Mouse (Mus musculus) forebrain, embryonic 16.5 days (tissue): ENCODE data around the gene Nup107. TPM values are rescaled to one million over a fixed set of nuclear protein-coding genes. Genes with fewer than 3 reads are reported as not detected.
"Not testable (repeated sequence)": the region's sequence is repeated elsewhere in the genome, so short reads cannot be mapped to it uniquely, and the experiment has no call there.

ENCODE experiments used
- ATAC-seq: fragments of 200-750 bp; cut with Nextera tagmentation; 2 replicates; pipeline ENCODE4 v1.8.0; 2017; ENCODE audit warnings: mild to moderate bottlenecking, moderate library complexity
- H3K27ac ChIP-seq: fragments of 300-500 bp; sonication (generic); 2 replicates; pipeline ENCODE4 v1.5.1; 2014; ENCODE audit warnings: low read length, control low read depth
- H3K27me3 ChIP-seq: fragments of 300-500 bp; sonication (generic); replicated peaks from 2 replicates; pipeline ENCODE4 v1.6.1; 2014; ENCODE audit warnings: low read length; ENCODE audit not compliant: control insufficient read depth, insufficient read depth
- H3K36me3 ChIP-seq: fragments of 300-500 bp; sonication (generic); 2 replicates; pipeline ENCODE4 v1.6.1; 2014; ENCODE audit not compliant: control insufficient read depth, insufficient read depth
- H3K4me1 ChIP-seq: fragments of 300-500 bp; sonication (generic); replicated peaks from 2 replicates; pipeline ENCODE4 v1.6.1; 2014; ENCODE audit warnings: low read length; ENCODE audit not compliant: control insufficient read depth, insufficient read depth
- H3K4me2 ChIP-seq: fragments of 300-500 bp; sonication (generic); 2 replicates; pipeline ENCODE4 v1.6.1; 2014; ENCODE audit warnings: mild to moderate bottlenecking, low read length, control low read depth
- H3K4me3 ChIP-seq: fragments of 300-500 bp; sonication (generic); replicated peaks from 2 replicates; pipeline ENCODE4 v1.5.1; 2014; ENCODE audit warnings: mild to moderate bottlenecking, low read length, control low read depth
- H3K9ac ChIP-seq: fragments of 300-500 bp; sonication (generic); replicated peaks from 2 replicates; pipeline ENCODE4 v1.6.1; 2014; ENCODE audit warnings: low read depth, low read length, control low read depth
- H3K9me3 ChIP-seq: fragments of 300-500 bp; sonication (generic); 2 replicates; pipeline ENCODE4 v1.6.1; 2016; ENCODE audit warnings: low read length; ENCODE audit not compliant: control insufficient read depth
- WGBS: fragments of 180-500 bp; shearing (Covaris S2); extraction: QIAGEN DNeasy Blood & Tissue Kit; methylation state at CpG from one replicate; pipeline ENCODE4 v1.1.7; 2014; 5-methylcytosine and 5-hydroxymethylcytosine counted together
- polyA plus RNA-seq: library from polyadenylated mRNA; unstranded; fragments of >200 nt; fragmentation: Nextera tagmentation; extraction: Ambion mirVana; gene quantifications from 2 replicates; pipeline ENCODE4 v1.2.1, GENCODE M21; 2015

The Nup107 gene
- polyA plus RNA-seq, 1 experiment from 2014 or later = 57.9 TPM

GRCm38 (mm10) chr10:117737075-117737474, 55.4 kb downstream of the Nup107 start:
- Histone ChIP-seq H3K9me3 (no peaks in the 10 kb centered on the region), H3K27ac (no peak overlapping the region), H3K9ac (no peak overlapping the region), H3K36me3 (peaks cover 20% of the 10 kb centered on the region), H3K4me1 (no peaks in the 10 kb centered on the region), H3K4me2 (no peak overlapping the region), H3K27me3 (no peaks in the 10 kb centered on the region), H3K4me3 (no peak overlapping the region)
- ATAC-seq = no peak
- WGBS = 89% methylated on average over 4 of the region's 4 CpGs

GRCm38 (mm10) chr10:117736573-117736972, 55.9 kb downstream of the Nup107 start:
- Histone ChIP-seq H3K27ac (no peak overlapping the region), H3K27me3 (no peaks in the 10 kb centered on the region), H3K9ac (no peak overlapping the region), H3K4me1 (no peaks in the 10 kb centered on the region), H3K4me2 (no peak overlapping the region), H3K36me3 (peaks cover 20% of the 10 kb centered on the region), H3K4me3 (no peak overlapping the region), H3K9me3 (no peaks in the 10 kb centered on the region)
- WGBS = 95% methylated on average over 5 of the region's 5 CpGs
- no peak for ATAC-seq

GRCm38 (mm10) chr10:117735396-117735795, 57.1 kb downstream of the Nup107 start:
- peaks cover 20% of the 10 kb centered on the region for H3K36me3 ChIP-seq
- not testable (repeated sequence) for H3K4me3 ChIP-seq, H3K27ac ChIP-seq, H3K4me2 ChIP-seq, H3K4me1 ChIP-seq, H3K9me3 ChIP-seq, ATAC-seq, H3K9ac ChIP-seq, H3K27me3 ChIP-seq
- WGBS = 91% methylated on average over 11 of the region's 12 CpGs

- H3K36me3 ChIP-seq = peaks cover 13% of the 10 kb centered on the region; the same call in 1 of the 2 replicates
- not testable (repeated sequence) for ATAC-seq, H3K9me3 ChIP-seq, H3K27ac ChIP-seq, H3K4me1 ChIP-seq, H3K27me3 ChIP-seq, H3K4me2 ChIP-seq, H3K4me3 ChIP-seq, H3K9ac ChIP-seq
- WGBS = 84% methylated on average over 9 of the region's 10 CpGs
These were observed 58.2 kb downstream of the Nup107 start for GRCm38 (mm10) chr10:117734104-117734852.

GRCm38 (mm10) chr10:117733626-117734025, 58.9 kb downstream of the Nup107 start:
- not testable (repeated sequence) for H3K4me2 ChIP-seq, H3K4me1 ChIP-seq, H3K4me3 ChIP-seq, ATAC-seq, H3K9ac ChIP-seq, H3K27ac ChIP-seq, H3K27me3 ChIP-seq, H3K9me3 ChIP-seq, H3K36me3 ChIP-seq
- WGBS = 95% methylated on average over 8 of the region's 8 CpGs

- H3K36me3 ChIP-seq = peaks cover 5% of the 10 kb centered on the region; the same call in 1 of the 2 replicates
- no peak overlapping the region for H3K4me3 ChIP-seq
- H3K27me3 ChIP-seq = no peaks in the 10 kb centered on the region
- no peak overlapping the region for H3K9ac ChIP-seq
- no peaks in the 10 kb centered on the region for H3K9me3 ChIP-seq
- no peak overlapping the region for H3K27ac ChIP-seq
- ATAC-seq = no peak
- no peaks in the 10 kb centered on the region for H3K4me1 ChIP-seq
- WGBS = 88% methylated on average over 14 of the region's 14 CpGs
- H3K4me2 ChIP-seq = no peak overlapping the region
These were observed 59.4 kb downstream of the Nup107 start for GRCm38 (mm10) chr10:117732962-117733592.

GRCm38 (mm10) chr10:117732184-117732583, 60.3 kb downstream of the Nup107 start:
- 88% methylated on average over 5 of the region's 5 CpGs for WGBS
- no peak for ATAC-seq

GRCm38 (mm10) chr10:117731244-117732101, 61.0 kb downstream of the Nup107 start:
- WGBS = 61% methylated on average over 14 of the region's 15 CpGs
- Histone ChIP-seq H3K9me3 (no peaks in the 10 kb centered on the region), H3K4me1 (no peaks in the 10 kb centered on the region), H3K9ac (no peak overlapping the region), H3K36me3 (peaks cover 3% of the 10 kb centered on the region; the same call in 1 of the 2 replicates), H3K4me2 (no peak overlapping the region), H3K27ac (no peak overlapping the region), H3K4me3 (no peak overlapping the region), H3K27me3 (no peaks in the 10 kb centered on the region)
- ATAC-seq = no peak

More at GRCm38 (mm10) chr10:117732184-117732583, 60.3 kb downstream of the Nup107 start:
- Histone ChIP-seq H3K4me1 (no peaks in the 10 kb centered on the region), H3K9ac (no peak overlapping the region), H3K4me3 (no peak overlapping the region), H3K27me3 (no peaks in the 10 kb centered on the region), H3K9me3 (no peaks in the 10 kb centered on the region), H3K4me2 (no peak overlapping the region), H3K27ac (no peak overlapping the region), H3K36me3 (peaks cover 3% of the 10 kb centered on the region; the same call in 1 of the 2 replicates)

GRCm38 (mm10) chr10:117730637-117731203, 61.8 kb downstream of the Nup107 start:
- Histone ChIP-seq H3K4me3 (no peak overlapping the region), H3K9ac (no peak overlapping the region), H3K4me1 (no peaks in the 10 kb centered on the region), H3K9me3 (no peaks in the 10 kb centered on the region), H3K4me2 (no peak overlapping the region), H3K27me3 (no peaks in the 10 kb centered on the region), H3K36me3 (no peaks in the 10 kb centered on the region; the same call in 1 of the 2 replicates), H3K27ac (no peak overlapping the region)
- ATAC-seq = no peak
- 96% methylated on average over 12 of the region's 12 CpGs for WGBS
